Mouse (Mus musculus): Measurements from ENCODE around the gene Amigo1. TPM values are rescaled to one million over a fixed set of nuclear protein-coding genes. Genes with fewer than 3 reads are reported as not detected.

Gene Amigo1
- total RNA-seq, 4 experiments from 2014 or later: 17.2 to 18.9 (median 18.1) TPM

- DNase-seq (ENCODE audit: low spot score): no peak
Observed at GRCm38 (mm10) chr3:108180514-108180913, 5.6 kb upstream of the Amigo1 start.

DNA sequence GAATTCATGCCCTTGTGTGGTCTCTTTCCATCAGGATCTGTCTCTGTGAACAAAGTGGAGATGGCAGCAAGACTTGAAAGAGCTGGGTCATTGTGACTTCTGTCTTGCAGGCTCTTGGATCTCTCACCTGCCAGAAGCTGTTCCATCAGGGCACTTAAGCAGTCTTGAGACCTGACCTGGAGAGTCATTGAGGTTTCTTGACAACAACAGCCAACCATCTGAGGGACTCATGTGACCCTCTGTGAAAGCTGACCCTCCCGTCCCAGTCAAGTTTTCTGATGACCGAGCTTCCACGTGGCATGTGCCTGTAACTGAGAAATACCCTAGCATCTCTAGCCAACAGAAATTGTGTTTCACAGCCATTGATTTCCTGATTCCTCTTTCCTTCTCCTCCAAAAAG is 1.4 kb upstream of the Amigo1 start:
- no peak for DNase-seq (ENCODE audit: low spot score)

GRCm38 (mm10) chr3:108185460-108186097 is 556 bp upstream of the Amigo1 start:
- DNase-seq (ENCODE audit: low spot score): no peak

DNA sequence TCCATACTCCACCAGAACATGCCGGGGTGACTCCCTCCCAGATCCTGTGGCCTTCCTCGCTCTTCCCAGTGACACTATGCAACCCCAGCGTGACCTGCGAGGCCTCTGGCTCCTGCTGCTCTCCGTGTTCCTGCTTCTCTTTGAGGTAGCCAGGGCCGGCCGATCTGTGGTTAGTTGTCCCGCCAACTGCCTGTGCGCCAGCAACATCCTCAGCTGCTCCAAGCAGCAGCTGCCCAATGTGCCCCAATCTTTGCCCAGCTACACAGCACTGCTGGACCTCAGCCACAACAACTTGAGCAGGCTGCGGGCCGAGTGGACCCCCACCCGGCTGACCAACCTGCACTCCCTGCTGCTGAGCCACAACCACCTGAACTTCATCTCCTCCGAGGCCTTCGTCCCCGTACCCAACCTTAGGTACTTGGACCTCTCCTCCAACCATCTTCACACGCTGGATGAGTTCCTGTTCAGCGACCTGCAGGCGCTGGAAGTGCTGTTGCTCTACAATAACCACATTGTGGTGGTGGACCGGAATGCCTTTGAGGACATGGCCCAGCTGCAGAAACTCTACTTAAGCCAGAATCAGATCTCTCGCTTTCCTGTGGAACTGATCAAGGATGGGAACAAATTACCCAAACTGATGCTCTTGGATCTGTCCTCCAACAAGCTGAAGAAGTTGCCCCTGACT is 1.1 kb downstream of the Amigo1 start:
- DNase-seq (ENCODE audit: low spot score): no peak

- DNase-seq (ENCODE audit: low spot score): no peak
Observed at GRCm38 (mm10) chr3:108188716-108189490, 2.8 kb downstream of the Amigo1 start.

DNA sequence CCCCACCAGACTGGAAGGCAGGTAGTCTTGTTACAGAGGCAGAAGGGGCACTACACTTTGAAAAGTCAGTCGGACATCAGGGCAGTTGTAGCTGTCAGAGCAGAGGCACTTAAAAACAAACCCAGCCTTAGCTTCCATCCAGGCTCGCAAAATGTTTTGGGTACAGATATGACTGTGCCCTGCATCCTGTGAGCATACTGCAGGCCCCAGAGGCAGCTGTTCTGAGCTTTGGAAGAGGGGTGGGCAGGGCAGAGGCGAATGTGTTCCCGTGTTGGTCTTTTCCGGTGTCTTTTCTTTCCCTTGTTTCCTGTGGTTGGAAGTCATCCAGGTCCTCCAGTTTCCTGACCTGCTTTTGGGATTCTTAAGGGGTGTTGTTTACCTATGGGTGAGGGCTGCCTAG is 3.8 kb downstream of the Amigo1 start:
- DNase-seq (ENCODE audit: low spot score): no peak

GRCm38 (mm10) chr3:108193686-108194085 is 7.6 kb downstream of the Amigo1 start:
- no peak for DNase-seq (ENCODE audit: low spot score)

- no peak for DNase-seq (ENCODE audit: low spot score)
Observed at GRCm38 (mm10) chr3:108195287-108195686, 9.2 kb downstream of the Amigo1 start.

GRCm38 (mm10) chr3:108195941-108196590 is 9.9 kb downstream of the Amigo1 start:
- DNase-seq (ENCODE audit: low spot score): no peak

GRCm38 (mm10) chr3:108197066-108197497 is 10.9 kb downstream of the Amigo1 start:
- DNase-seq (ENCODE audit: low spot score): no peak

GRCm38 (mm10) chr3:108199231-108199630 is 13.1 kb downstream of the Amigo1 start:
- DNase-seq (ENCODE audit: low spot score): no peak

GRCm38 (mm10) chr3:108200329-108201323 is 14.5 kb downstream of the Amigo1 start, which contains the start of gene Cyb561d1:
Gene Cyb561d1 (minus strand): TSS chr3:108201212.
- DNase-seq (ENCODE audit: low spot score): peak; percentile 94

GRCm38 (mm10) chr3:108202506-108202905 is 16.4 kb downstream of the Amigo1 start:
- DNase-seq (ENCODE audit: low spot score): no peak

GRCm38 (mm10) chr3:108203212-108203611 is 17.1 kb downstream of the Amigo1 start:
- no peak for DNase-seq (ENCODE audit: low spot score)

- peak; percentile 86 for DNase-seq (ENCODE audit: low spot score)
Observed at GRCm38 (mm10) chr3:108203621-108204325, 17.6 kb downstream of the Amigo1 start.

- DNase-seq (ENCODE audit: low spot score): no peak
Observed at GRCm38 (mm10) chr3:108204470-108204869, 18.3 kb downstream of the Amigo1 start.

GRCm38 (mm10) chr3:108205601-108206000 is 19.5 kb downstream of the Amigo1 start:
- no peak for DNase-seq (ENCODE audit: low spot score)

DNA sequence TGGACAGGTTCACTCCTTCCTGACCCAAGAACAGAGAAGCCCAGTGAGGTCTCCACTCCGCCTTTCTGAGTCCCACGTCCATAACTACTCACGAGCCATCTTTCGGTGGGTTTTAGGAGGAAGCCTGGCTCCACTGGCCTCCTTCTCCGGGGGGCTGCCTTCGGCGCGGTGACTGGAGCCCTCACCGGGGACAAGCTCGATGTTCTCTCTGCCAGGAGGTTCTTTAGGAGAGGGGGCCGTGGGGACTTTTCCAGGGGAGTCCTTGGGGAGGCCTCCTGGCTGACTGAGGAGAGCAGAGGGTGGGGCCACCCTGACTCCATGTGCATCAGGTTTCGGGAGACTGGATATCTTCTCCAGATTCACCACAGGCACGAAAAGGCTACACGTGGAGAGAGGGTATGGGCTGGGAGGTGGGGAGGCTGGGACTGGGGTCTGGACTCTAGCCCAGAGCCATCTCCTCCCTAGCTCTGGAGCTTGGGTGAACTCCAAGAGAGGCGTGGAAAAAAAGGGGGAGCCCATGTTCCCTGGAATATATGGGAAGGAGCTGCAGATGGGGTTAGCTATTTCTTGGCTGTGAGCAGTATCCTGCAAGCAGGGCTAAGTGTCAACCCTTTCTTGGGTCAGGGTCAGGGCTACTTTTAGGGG is 20.7 kb downstream of the Amigo1 start:
- no peak for DNase-seq (ENCODE audit: low spot score)

GRCm38 (mm10) chr3:108209001-108209400 is 22.9 kb downstream of the Amigo1 start:
- DNase-seq (ENCODE audit: low spot score): no peak

DNA sequence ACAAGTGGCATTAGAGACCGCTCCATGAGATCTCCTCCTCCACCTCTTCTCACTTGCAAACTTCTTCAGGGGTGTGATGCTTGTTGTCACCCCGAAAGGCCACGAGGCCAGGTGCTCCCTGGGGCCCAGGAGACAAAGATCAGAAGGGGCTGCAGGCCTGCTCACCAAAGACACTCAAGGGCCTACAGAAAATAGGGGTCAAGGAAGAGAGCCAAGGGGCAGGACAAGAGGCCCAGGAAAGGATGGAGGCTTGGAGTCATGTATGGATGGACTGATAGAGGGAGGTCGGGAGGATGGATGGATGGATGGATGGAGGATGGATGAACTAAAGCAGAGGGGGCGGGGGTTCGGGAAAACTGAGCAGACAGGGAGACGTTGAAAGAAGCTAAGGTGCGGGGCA is 23.4 kb downstream of the Amigo1 start:
- DNase-seq (ENCODE audit: low spot score): no peak
